Mouse (Mus musculus) MEL (cell line): ENCODE results near the gene Gm45716. TPM values are rescaled to one million over a fixed set of nuclear protein-coding genes. Genes with fewer than 3 reads are reported as not detected.

Source experiments
- DNase-seq: peaks from one replicate; pipeline ENCODE4 v3.0.0; 2011; ENCODE audit warnings: low read depth, low spot score
- H3K27ac ChIP-seq: 2 replicates; pipeline ENCODE4 v1.5.1; 2012; ENCODE audit warnings: low read depth, mild to moderate bottlenecking, control low read depth, low read length, moderate library complexity; ENCODE audit not compliant: control insufficient read depth
- H3K27me3 ChIP-seq, 2 experiments: fragments of 150-350 bp in 1 of 2; sonication (generic) in 1 of 2; 2 replicates each; pipeline ENCODE4 v1.6.1; 2012; ENCODE audit warnings: low read length in 2 of 2, mild to moderate bottlenecking in 2 of 2, improper control_type of control experiment in 1 of 2, moderate library complexity in 1 of 2; ENCODE audit not compliant: insufficient read depth in 2 of 2, control insufficient read depth in 1 of 2
- H3K36me3 ChIP-seq, 2 experiments: 2 replicates each; pipeline ENCODE4 v1.6.1; 2012 to 2014; ENCODE audit warnings: low read length in 2 of 2, improper control_type of control experiment in 1 of 2, inconsistent platforms in 1 of 2, mild to moderate bottlenecking in 1 of 2; ENCODE audit not compliant: insufficient read depth in 2 of 2, control insufficient read depth in 1 of 2
- H3K4me1 ChIP-seq, 2 experiments: fragments of 150-350 bp in 1 of 2; sonication (generic) in 1 of 2; 2 replicates each; pipeline ENCODE4 v1.6.1; 2012; ENCODE audit warnings: low read length in 2 of 2, improper control_type of control experiment in 1 of 2, mild to moderate bottlenecking in 1 of 2; ENCODE audit not compliant: insufficient read depth in 2 of 2, control insufficient read depth in 1 of 2
- H3K4me3 ChIP-seq, 2 experiments: fragments of 150-350 bp in 1 of 2; sonication (generic) in 1 of 2; 2 replicates each; pipeline ENCODE4 v1.5.1; 2012; ENCODE audit warnings: low read depth in 2 of 2, low read length in 2 of 2, mild to moderate bottlenecking in 2 of 2, moderate library complexity in 2 of 2, control low read depth in 1 of 2, improper control_type of control experiment in 1 of 2; ENCODE audit not compliant: control insufficient read depth in 1 of 2, insufficient read depth in 1 of 2
- H3K79me2 ChIP-seq: 2 replicates; pipeline ENCODE4 v1.6.1; 2012; ENCODE audit warnings: mild to moderate bottlenecking, low read length, moderate library complexity; ENCODE audit not compliant: control insufficient read depth, poor library complexity, insufficient read depth
- H3K9ac ChIP-seq: 2 replicates; pipeline ENCODE4 v1.6.1; 2012; ENCODE audit warnings: low read depth, mild to moderate bottlenecking, control low read depth, low read length, moderate library complexity; ENCODE audit not compliant: control insufficient read depth, poor library complexity, severe bottlenecking
- H3K9me3 ChIP-seq: fragments of 150-350 bp; sonication (generic); replicated peaks from 2 replicates; pipeline ENCODE4 v1.6.1; 2012; ENCODE audit warnings: mild to moderate bottlenecking, low read length, improper control_type of control experiment, moderate library complexity; ENCODE audit not compliant: insufficient read depth
- BHLHE40 ChIP-seq: IDR thresholded peaks from 2 replicates; pipeline ENCODE4 v1.6.1; 2012; ENCODE audit warnings: low read depth, mild to moderate bottlenecking, inconsistent platforms, low read length, improper control_type of control experiment, borderline replicate concordance
- CHD2 ChIP-seq: IDR thresholded peaks from 2 replicates; pipeline ENCODE4 v1.6.1; 2011; ENCODE audit warnings: low read length, improper control_type of control experiment
- CTCF ChIP-seq, 3 experiments: IDR thresholded peaks in 2 of 3; conservative IDR thresholded peaks in 1 of 3; 2 replicates each; pipeline ENCODE4 v1.5.1; 2011 to 2012; ENCODE audit warnings: low read length in 3 of 3, low read depth in 2 of 3, mild to moderate bottlenecking in 2 of 3, improper control_type of control experiment in 1 of 3, inconsistent platforms in 1 of 3, mixed read lengths in 1 of 3, moderate library complexity in 1 of 3; ENCODE audit not compliant: control insufficient read depth in 1 of 3, insufficient read depth in 1 of 3, poor library complexity in 1 of 3, severe bottlenecking in 1 of 3
- ELF1 ChIP-seq: IDR thresholded peaks from 2 replicates; pipeline ENCODE4 v1.6.1; 2014; ENCODE audit warnings: low read depth, mild to moderate bottlenecking, inconsistent platforms, low read length, improper control_type of control experiment, moderate library complexity
- EP300 ChIP-seq, 2 experiments: IDR thresholded peaks; 2 replicates each; pipeline ENCODE4 v1.6.1; 2011; ENCODE audit warnings: improper control_type of control experiment in 2 of 2, low read length in 2 of 2, low read depth in 1 of 2, mild to moderate bottlenecking in 1 of 2
- ETS1 ChIP-seq: IDR thresholded peaks from 2 replicates; pipeline ENCODE4 v1.6.1; 2012; ENCODE audit warnings: low read depth, mild to moderate bottlenecking, inconsistent platforms, low read length, improper control_type of control experiment, moderate library complexity
- GATA1 ChIP-seq: IDR thresholded peaks from 2 replicates; pipeline ENCODE4 v1.6.1; 2011; ENCODE audit warnings: low read depth, low read length, improper control_type of control experiment
- HCFC1 ChIP-seq: IDR thresholded peaks from 2 replicates; pipeline ENCODE4 v1.6.1; 2012; ENCODE audit warnings: low read depth, mild to moderate bottlenecking, inconsistent platforms, low read length, improper control_type of control experiment, moderate library complexity
- KAT2A ChIP-seq: conservative IDR thresholded peaks from 2 replicates; pipeline ENCODE4 v1.6.1; 2012; ENCODE audit warnings: low read depth, low read length, improper control_type of control experiment, inconsistent platforms
- MAFK ChIP-seq: IDR thresholded peaks from 2 replicates; pipeline ENCODE4 v1.6.1; 2011; ENCODE audit warnings: low read depth, mild to moderate bottlenecking, low read length, improper control_type of control experiment, borderline replicate concordance
- MAX ChIP-seq: IDR thresholded peaks from 2 replicates; pipeline ENCODE4 v1.6.1; 2011; ENCODE audit warnings: low read length, improper control_type of control experiment
- MAZ ChIP-seq: IDR thresholded peaks from 2 replicates; pipeline ENCODE4 v1.6.1; 2012; ENCODE audit warnings: low read depth, mild to moderate bottlenecking, inconsistent platforms, low read length, improper control_type of control experiment
- MEF2A ChIP-seq: IDR thresholded peaks from 2 replicates; pipeline ENCODE4 v1.6.1; 2014; ENCODE audit warnings: low read depth, mild to moderate bottlenecking, inconsistent platforms, low read length, improper control_type of control experiment; ENCODE audit not compliant: poor library complexity, insufficient replicate concordance, severe bottlenecking; ENCODE audit errors: extremely low read depth
- MXI1 ChIP-seq: IDR thresholded peaks from 2 replicates; pipeline ENCODE4 v1.6.1; 2011; ENCODE audit warnings: mild to moderate bottlenecking, low read depth, low read length, improper control_type of control experiment
- MYB ChIP-seq: IDR thresholded peaks from 2 replicates; pipeline ENCODE4 v1.6.1; 2011; ENCODE audit warnings: mild to moderate bottlenecking, low read depth, low read length, improper control_type of control experiment
- NELFE ChIP-seq: IDR thresholded peaks from 2 replicates; pipeline ENCODE4 v1.6.1; 2011; ENCODE audit warnings: low read depth, low read length, improper control_type of control experiment
- NRF1 ChIP-seq: IDR thresholded peaks from 2 replicates; pipeline ENCODE4 v1.6.1; 2014; ENCODE audit warnings: low read depth, mild to moderate bottlenecking, inconsistent platforms, low read length, improper control_type of control experiment, moderate library complexity; ENCODE audit not compliant: poor library complexity, insufficient read depth, severe bottlenecking
- POLR2A ChIP-seq, 2 experiments: IDR thresholded peaks; 2 replicates each; pipeline ENCODE4 v1.6.1; 2011 to 2012; ENCODE audit warnings: low read length in 2 of 2, mild to moderate bottlenecking in 2 of 2, control low read depth in 1 of 2, improper control_type of control experiment in 1 of 2, low read depth in 1 of 2, moderate library complexity in 1 of 2; ENCODE audit not compliant: control insufficient read depth in 1 of 2, insufficient read depth in 1 of 2, poor library complexity in 1 of 2
- RAD21 ChIP-seq: IDR thresholded peaks from 2 replicates; pipeline ENCODE4 v1.6.1; 2011; ENCODE audit warnings: mild to moderate bottlenecking, low read depth, low read length, improper control_type of control experiment
- RCOR1 ChIP-seq: IDR thresholded peaks from 2 replicates; pipeline ENCODE4 v1.6.1; 2012; ENCODE audit warnings: low read depth, mild to moderate bottlenecking, inconsistent platforms, low read length, improper control_type of control experiment
- SIN3A ChIP-seq: IDR thresholded peaks from 2 replicates; pipeline ENCODE4 v1.6.1; 2012; ENCODE audit warnings: low read length, improper control_type of control experiment, inconsistent platforms
- SMC3 ChIP-seq: IDR thresholded peaks from 2 replicates; pipeline ENCODE4 v1.6.1; 2011; ENCODE audit warnings: low read depth, low read length, improper control_type of control experiment
- TAL1 ChIP-seq: IDR thresholded peaks from 2 replicates; pipeline ENCODE4 v1.6.1; 2012; ENCODE audit warnings: mild to moderate bottlenecking, inconsistent platforms, low read length, moderate library complexity, mixed read lengths
- TBP ChIP-seq: IDR thresholded peaks from 2 replicates; pipeline ENCODE4 v1.8.0; 2011; ENCODE audit warnings: low read depth, low read length, improper control_type of control experiment
- TCF12 ChIP-seq: IDR thresholded peaks from 2 replicates; pipeline ENCODE4 v1.6.1; 2014; ENCODE audit warnings: low read depth, mild to moderate bottlenecking, inconsistent platforms, low read length, improper control_type of control experiment, moderate library complexity
- USF1 ChIP-seq: IDR thresholded peaks from 2 replicates; pipeline ENCODE4 v1.6.1; 2014; ENCODE audit warnings: low read depth, mild to moderate bottlenecking, inconsistent platforms, low read length, improper control_type of control experiment, moderate library complexity
- USF2 ChIP-seq, 2 experiments: IDR thresholded peaks; 2 replicates each; pipeline ENCODE4 v1.6.1; 2011 to 2012; ENCODE audit warnings: improper control_type of control experiment in 2 of 2, low read length in 2 of 2, borderline replicate concordance in 1 of 2, inconsistent platforms in 1 of 2, low read depth in 1 of 2, mild to moderate bottlenecking in 1 of 2; ENCODE audit not compliant: insufficient read depth in 1 of 2
- ZC3H11A ChIP-seq: IDR thresholded peaks from 2 replicates; pipeline ENCODE4 v1.6.1; 2012; ENCODE audit warnings: low read depth, mild to moderate bottlenecking, inconsistent platforms, low read length, improper control_type of control experiment
- polyA plus RNA-seq, 2 experiments: library from polyadenylated mRNA; stranded (reverse) in 1 of 2; unstranded in 1 of 2; fragments of >175 nt in 1 of 2; fragments of >200 nt in 1 of 2; gene quantifications; 2 replicates each; pipeline versions ENCODE4 v1.2.1 to v1.2.4; 2012; ENCODE audit warnings: low replicate concordance in 2 of 2, low read depth in 1 of 2; ENCODE audit not compliant: insufficient read length in 2 of 2, insufficient read depth in 1 of 2, missing spikeins in 1 of 2
- total RNA-seq: library from RNA; depleted of rRNA; stranded (reverse); fragments of 300-350 nt; gene quantifications from 2 replicates; pipeline ENCODE4 v1.2.3, GENCODE M21; 2012

Gm45716 gene
- total and polyA plus RNA-seq, 3 experiments, result 2.9 to 4.1 TPM; not detected in 1

DNA sequence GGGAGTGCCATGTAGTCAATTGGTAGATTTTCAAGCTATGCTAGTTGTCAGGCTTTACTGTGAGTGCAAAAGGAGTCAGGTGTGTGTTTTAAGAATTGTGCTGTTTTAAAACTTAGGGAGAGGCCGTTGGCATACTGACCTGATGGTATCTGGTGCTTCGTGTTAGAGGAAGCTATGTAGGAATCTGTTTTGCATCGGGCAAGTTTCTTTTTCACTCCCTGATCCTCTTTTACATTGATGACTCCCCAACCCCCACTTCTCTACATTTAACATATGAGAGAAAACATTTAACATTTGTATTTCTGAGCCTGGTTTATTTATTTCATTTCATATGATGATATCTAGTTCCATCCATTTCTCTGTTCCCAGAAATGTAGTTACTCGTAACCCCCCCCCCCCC is 60.3 kb downstream of the Gm45716 start:
- peaks cover 5% of the 10 kb centered on the region for H3K79me2 ChIP-seq
- H3K27me3 ChIP-seq, result peaks cover 0 to 3% of the 10 kb centered on the region in 2 experiments; a peak in 2 of 4 replicates
- peaks cover 10 to 18% of the 10 kb centered on the region in 2 experiments for H3K4me1 ChIP-seq
- H3K36me3 ChIP-seq, result peaks cover 0 to 15% of the 10 kb centered on the region in 2 experiments; a peak in 2 of 4 replicates
- H3K9me3 ChIP-seq, result no peaks in the 10 kb centered on the region
- no peak overlapping the region for H3K27ac ChIP-seq
- no peak for DNase-seq
- H3K9ac ChIP-seq, result no peak overlapping the region
- TF ChIP-seq MXI1, result no peak
- no peak for TF ChIP-seq RAD21
- no peak for TF ChIP-seq USF2 (IDR thresholded peaks at IDR 0.05; ENCODE audit: borderline replicate concordance in 1 of 2, insufficient read depth in 1 of 2, low read depth in 1 of 2, low read length in 2 of 2)
- no peak for TF ChIP-seq MEF2A
- TF ChIP-seq MAX, result no peak
- TF ChIP-seq ETS1, result no peak
- TF ChIP-seq TCF12, result no peak
- no peak for TF ChIP-seq NELFE
- no peak for TF ChIP-seq POLR2A (IDR thresholded peaks at IDR 0.05; ENCODE audit: control insufficient read depth in 1 of 2, insufficient read depth in 1 of 2, low read depth in 1 of 2, low read length in 2 of 2, poor library complexity in 1 of 2)
- TF ChIP-seq MYB, result no peak
- no peak for TF ChIP-seq SMC3
- no peak for TF ChIP-seq MAFK
- TF ChIP-seq ZC3H11A, result no peak
- TF ChIP-seq USF1, result no peak
- no peak for TF ChIP-seq BHLHE40
- no peak for TF ChIP-seq HCFC1
- TF ChIP-seq SIN3A, result no peak
- no peak overlapping the region for H3K4me3 ChIP-seq

DNA sequence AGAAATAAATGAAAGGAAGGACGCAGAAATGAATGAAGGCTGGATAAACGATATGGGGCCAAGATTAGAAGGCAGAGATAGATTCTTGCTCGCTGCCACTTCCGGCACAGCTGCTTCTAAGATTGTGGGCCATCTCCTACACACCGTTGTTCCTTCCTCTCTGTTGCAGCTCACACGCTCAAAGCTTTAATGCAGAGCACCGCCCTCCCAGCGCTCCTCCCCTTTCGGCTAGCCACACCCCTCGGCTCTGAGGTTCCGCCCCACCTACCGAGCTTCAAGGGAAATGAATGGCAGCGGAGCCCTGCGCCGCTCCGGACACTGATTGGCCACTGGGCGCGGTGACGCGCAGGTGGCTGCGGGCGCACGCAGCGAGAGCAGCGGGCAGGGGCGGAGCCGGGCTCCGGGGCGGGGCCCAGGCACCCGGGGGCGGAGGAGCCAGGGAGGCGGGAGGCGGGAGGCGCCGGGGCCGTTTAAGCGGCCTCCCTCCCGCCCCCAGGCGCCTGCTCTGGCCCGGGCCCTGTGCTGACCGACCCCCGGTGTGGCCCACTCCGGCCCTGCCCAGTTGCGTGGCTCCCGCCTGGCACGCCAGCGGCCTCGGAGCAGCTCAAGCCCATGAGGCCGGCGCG is 61.7 kb downstream of the Gm45716 start, which contains the start of gene Mmd:
TSS of gene Mmd (plus strand) at position 432 of the 626 bp plus-strand sequence.
- Histone ChIP-seq H3K27ac (peak within 1 kb of the TSS; percentile 55), H3K4me1 (peaks cover 10 to 18% of the 10 kb centered on the region in 2 experiments), H3K9ac (peak within 1 kb of the TSS; percentile 90), H3K4me3 (peak within 1 kb of the TSS; percentile 72 to 93), H3K36me3 (peaks cover 0 to 15% of the 10 kb centered on the region in 2 experiments; a peak in 2 of 4 replicates), H3K27me3 (peaks cover 0 to 3% of the 10 kb centered on the region in 2 experiments; a peak in 2 of 4 replicates), H3K9me3 (no peaks in the 10 kb centered on the region), H3K79me2 (peaks cover 5% of the 10 kb centered on the region)
- no peak for TF ChIP-seq CTCF (IDR thresholded peaks at IDR 0.05 in 2 of 3, conservative IDR thresholded peaks at IDR 0.05 in 1 of 3; ENCODE audit: control insufficient read depth in 1 of 3, insufficient read depth in 1 of 3, low read depth in 2 of 3, low read length in 3 of 3, poor library complexity in 1 of 3, severe bottlenecking in 1 of 3)
- no peak for TF ChIP-seq MAX
- TF ChIP-seq POLR2A (IDR thresholded peaks at IDR 0.05; ENCODE audit: control insufficient read depth in 1 of 2, insufficient read depth in 1 of 2, low read depth in 1 of 2, low read length in 2 of 2, poor library complexity in 1 of 2), result peak; percentile 79
- peak; percentile 79 for TF ChIP-seq TBP
- peak; percentile 96 for TF ChIP-seq ETS1
- peak; percentile 88 for TF ChIP-seq ELF1
- peak; percentile 75 for TF ChIP-seq NRF1
- TF ChIP-seq TCF12, result peak; percentile 85
- TF ChIP-seq RCOR1, result peak; percentile 78
- peak; percentile 79 to 83 for TF ChIP-seq EP300 (IDR thresholded peaks at IDR 0.05; ENCODE audit: low read depth in 1 of 2, low read length in 2 of 2)
- TF ChIP-seq MAZ, result 0 out of 2 replicates have a peak, but pooled peaks have one; percentile 21
- TF ChIP-seq NELFE, result peak; percentile 54; the same call in 1 of the 2 replicates
- no peak for TF ChIP-seq KAT2A
- no peak for TF ChIP-seq USF2 (IDR thresholded peaks at IDR 0.05; ENCODE audit: borderline replicate concordance in 1 of 2, insufficient read depth in 1 of 2, low read depth in 1 of 2, low read length in 2 of 2)
- TF ChIP-seq SIN3A, result peak; percentile 81
- TF ChIP-seq TAL1, result peak; percentile 64
- peak; percentile 49; the same call in 1 of the 2 replicates for TF ChIP-seq BHLHE40
- TF ChIP-seq MXI1, result 0 out of 2 replicates have a peak, but pooled peaks have one; percentile 7
- TF ChIP-seq HCFC1, result peak; percentile 57; the same call in 1 of the 2 replicates
- TF ChIP-seq CHD2, result no peak
- TF ChIP-seq GATA1, result peak; percentile 90
- DNase-seq, result peak; percentile 100
